Mouse (Mus musculus): ENCODE data around the gene Hoxc9. TPM values are rescaled to one million over a fixed set of nuclear protein-coding genes. Genes with fewer than 3 reads are reported as not detected.

The Hoxc9 gene
- total and polyA plus RNA-seq, 2 experiments from 2014 or later, result not detected

GRCm38 (mm10) chr15:102948842-102949241 is 27.4 kb upstream of the Hoxc9 start:
- TF ChIP-seq CTCF (IDR thresholded peaks at IDR 0.05; ENCODE audit: low read depth), result no peak
- ATAC-seq (no peak), DNase-seq (no peak)
- Histone ChIP-seq H3K36me3 (ENCODE audit: insufficient read depth) (no peaks in the 10 kb centered on the region), H3K9me3 (ENCODE audit: low read length) (no peaks in the 10 kb centered on the region), H3K9ac (no peak overlapping the region), H3K4me2 (ENCODE audit: low read depth) (no peak overlapping the region), H3K27me3 (ENCODE audit: insufficient read depth, low read length) (peaks cover 99% of the 10 kb centered on the region), H3K4me3 (ENCODE audit: low read depth, low read length) (no peak overlapping the region), H3K27ac (ENCODE audit: low read depth, low read length) (no peak overlapping the region), H3K4me1 (ENCODE audit: insufficient read depth) (no peaks in the 10 kb centered on the region)
- WGBS, result 12% methylated on average over 2 of the region's 2 CpGs

DNA sequence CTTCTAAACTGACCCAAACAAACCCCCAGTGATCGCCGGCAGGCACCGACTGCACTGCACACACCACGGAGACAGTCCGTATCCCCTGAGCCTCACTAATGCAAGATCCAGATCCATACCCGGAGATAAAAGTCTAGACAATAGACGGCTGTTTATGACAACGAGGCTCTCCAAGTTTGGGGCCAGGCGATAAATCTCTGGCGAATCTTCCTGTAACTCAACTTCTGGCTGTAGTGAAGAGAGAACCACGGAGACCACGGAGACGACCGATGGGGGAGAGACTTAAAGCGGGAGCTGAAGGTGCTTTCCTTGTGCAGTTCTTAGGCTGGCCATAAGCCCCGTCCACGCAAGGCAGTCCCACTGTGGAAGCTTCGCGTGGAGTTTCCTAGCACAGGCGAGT is 26.5 kb upstream of the Hoxc9 start:
- TF ChIP-seq CTCF (IDR thresholded peaks at IDR 0.05; ENCODE audit: low read depth), result no peak
- Histone ChIP-seq H3K9ac (no peak overlapping the region), H3K4me2 (ENCODE audit: low read depth) (no peak overlapping the region), H3K9me3 (ENCODE audit: low read length) (no peaks in the 10 kb centered on the region), H3K4me3 (ENCODE audit: low read depth, low read length) (no peak overlapping the region), H3K27ac (ENCODE audit: low read depth, low read length) (no peak overlapping the region), H3K27me3 (ENCODE audit: insufficient read depth, low read length) (peaks cover 96% of the 10 kb centered on the region), H3K4me1 (ENCODE audit: insufficient read depth) (no peaks in the 10 kb centered on the region), H3K36me3 (ENCODE audit: insufficient read depth) (no peaks in the 10 kb centered on the region)
- DNase-seq (no peak), ATAC-seq (no peak)
- WGBS, result 2% methylated on average over 20 of the region's 20 CpGs

DNA sequence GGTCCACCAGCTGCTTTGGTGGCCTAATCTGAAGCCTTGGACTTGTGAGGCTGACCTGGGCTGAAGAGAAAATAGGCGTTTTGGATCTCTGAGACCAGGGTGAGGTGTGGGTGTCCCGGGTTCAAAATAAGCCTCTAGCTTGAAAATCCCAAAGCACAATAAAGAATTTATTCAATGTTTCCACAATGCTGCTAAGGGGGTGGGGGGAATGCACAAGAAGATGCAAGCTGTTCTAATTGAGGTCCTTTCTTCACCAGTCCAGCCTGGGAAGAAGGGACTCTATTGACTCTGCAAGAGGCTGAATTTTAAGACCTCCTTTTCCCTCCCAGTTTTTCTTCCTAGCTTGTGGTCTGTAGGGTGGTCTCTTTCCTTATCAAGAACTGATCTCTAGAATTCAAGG is 25.4 kb upstream of the Hoxc9 start:
- no peaks in the 10 kb centered on the region for H3K9me3 ChIP-seq (ENCODE audit: low read length)
- peaks cover 95% of the 10 kb centered on the region for H3K27me3 ChIP-seq (ENCODE audit: insufficient read depth, low read length)
- no peak overlapping the region for H3K27ac ChIP-seq (ENCODE audit: low read depth, low read length)
- no peak overlapping the region for H3K4me2 ChIP-seq (ENCODE audit: low read depth)
- WGBS, result 8% methylated on average over 2 of the region's 2 CpGs
- no peaks in the 10 kb centered on the region for H3K4me1 ChIP-seq (ENCODE audit: insufficient read depth)
- H3K36me3 ChIP-seq (ENCODE audit: insufficient read depth), result no peaks in the 10 kb centered on the region
- no peak for TF ChIP-seq CTCF (IDR thresholded peaks at IDR 0.05; ENCODE audit: low read depth)
- ATAC-seq (no peak), DNase-seq (no peak)
- no peak overlapping the region for H3K9ac ChIP-seq
- H3K4me3 ChIP-seq (ENCODE audit: low read depth, low read length), result no peak overlapping the region

GRCm38 (mm10) chr15:102953561-102953960 is 22.7 kb upstream of the Hoxc9 start:
- Histone ChIP-seq H3K9me3 (ENCODE audit: low read length) (no peaks in the 10 kb centered on the region), H3K9ac (no peak overlapping the region), H3K4me2 (ENCODE audit: low read depth) (no peak overlapping the region), H3K4me1 (ENCODE audit: insufficient read depth) (no peaks in the 10 kb centered on the region), H3K4me3 (ENCODE audit: low read depth, low read length) (no peak overlapping the region), H3K36me3 (ENCODE audit: insufficient read depth) (no peaks in the 10 kb centered on the region), H3K27me3 (ENCODE audit: insufficient read depth, low read length) (peaks cover 95% of the 10 kb centered on the region), H3K27ac (ENCODE audit: low read depth, low read length) (no peak overlapping the region)
- no peak for ATAC-seq
- no peak for TF ChIP-seq CTCF (IDR thresholded peaks at IDR 0.05; ENCODE audit: low read depth)
- 3% methylated on average over 6 of the region's 6 CpGs for WGBS
- DNase-seq, result no peak

- TF ChIP-seq CTCF (IDR thresholded peaks at IDR 0.05; ENCODE audit: low read depth), result no peak
- Histone ChIP-seq H3K9me3 (ENCODE audit: low read length) (no peaks in the 10 kb centered on the region), H3K4me3 (ENCODE audit: low read depth, low read length) (no peak within 1 kb of the TSS), H3K36me3 (ENCODE audit: insufficient read depth) (no peaks in the 10 kb centered on the region), H3K4me2 (ENCODE audit: low read depth) (no peak within 1 kb of the TSS), H3K9ac (no peak within 1 kb of the TSS), H3K4me1 (ENCODE audit: insufficient read depth) (no peaks in the 10 kb centered on the region), H3K27ac (ENCODE audit: low read depth, low read length) (no peak within 1 kb of the TSS), H3K27me3 (ENCODE audit: insufficient read depth, low read length) (peaks cover 95% of the 10 kb centered on the region)
- no peak for DNase-seq
- no peak for ATAC-seq
- under 1% methylated on average over 56 of the region's 57 CpGs for WGBS
These were observed 21.8 kb upstream of the Hoxc9 start, which contains the start of gene Hoxc11 for GRCm38 (mm10) chr15:102954192-102955006. Hoxc11 (plus strand) TSS chr15:102954427.

DNA sequence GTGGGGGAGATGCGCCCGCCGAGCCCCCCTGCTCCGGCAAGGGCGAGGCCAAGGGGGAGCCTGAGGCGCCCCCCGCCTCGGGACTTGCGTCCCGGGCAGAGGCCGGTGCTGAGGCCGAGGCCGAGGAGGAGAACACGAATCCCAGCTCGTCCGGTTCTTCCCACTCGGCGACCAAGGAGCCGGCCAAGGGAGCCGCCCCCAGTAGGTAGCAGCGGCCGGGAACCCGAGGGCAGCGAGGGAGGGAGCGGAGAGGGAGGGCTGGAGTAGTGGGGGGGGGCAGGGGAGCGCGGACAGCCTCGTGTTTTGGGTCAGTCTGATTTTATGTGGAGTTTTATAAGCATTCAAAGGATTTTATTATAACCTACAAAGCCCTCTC is 21.2 kb upstream of the Hoxc9 start:
- ATAC-seq, result no peak
- WGBS, result under 1% methylated on average over 28 of the region's 28 CpGs

GRCm38 (mm10) chr15:102955833-102956640 is 20.2 kb upstream of the Hoxc9 start:
- Histone ChIP-seq H3K4me2 (ENCODE audit: low read depth) (no peak overlapping the region), H3K27me3 (ENCODE audit: insufficient read depth, low read length) (peaks cover 95% of the 10 kb centered on the region), H3K4me3 (ENCODE audit: low read depth, low read length) (no peak overlapping the region), H3K27ac (ENCODE audit: low read depth, low read length) (no peak overlapping the region), H3K9ac (no peak overlapping the region), H3K9me3 (ENCODE audit: low read length) (no peaks in the 10 kb centered on the region), H3K36me3 (ENCODE audit: insufficient read depth) (no peaks in the 10 kb centered on the region), H3K4me1 (ENCODE audit: insufficient read depth) (no peaks in the 10 kb centered on the region)
- DNase-seq (no peak), ATAC-seq (no peak)
- WGBS, result 1% methylated on average over 40 of the region's 40 CpGs
- no peak for TF ChIP-seq CTCF (IDR thresholded peaks at IDR 0.05; ENCODE audit: low read depth)

More for the DNA sequence above, 21.2 kb upstream of the Hoxc9 start:
- TF ChIP-seq CTCF (IDR thresholded peaks at IDR 0.05; ENCODE audit: low read depth), result no peak
- Histone ChIP-seq H3K4me1 (ENCODE audit: insufficient read depth) (no peaks in the 10 kb centered on the region), H3K4me2 (ENCODE audit: low read depth) (no peak overlapping the region), H3K36me3 (ENCODE audit: insufficient read depth) (no peaks in the 10 kb centered on the region), H3K27ac (ENCODE audit: low read depth, low read length) (no peak overlapping the region), H3K4me3 (ENCODE audit: low read depth, low read length) (no peak overlapping the region), H3K9me3 (ENCODE audit: low read length) (no peaks in the 10 kb centered on the region), H3K9ac (no peak overlapping the region), H3K27me3 (ENCODE audit: insufficient read depth, low read length) (peaks cover 95% of the 10 kb centered on the region)
- DNase-seq, result no peak

Measured in forebrain, postnatal 0 days (tissue).